Mouse (Mus musculus) embryonic facial prominence, embryonic 13.5 days (tissue): Measurements from ENCODE around the gene Golga3. TPM values are rescaled to one million over a fixed set of nuclear protein-coding genes. Genes with fewer than 3 reads are reported as not detected.

ENCODE experiments used
- ATAC-seq: fragments of 200-750 bp; cut with Nextera tagmentation; 2 replicates; pipeline ENCODE4 v1.8.0; 2017; ENCODE audit warnings: low read depth; ENCODE audit not compliant: insufficient number of reproducible peaks, insufficient read depth, low FRiP score, low TSS enrichment
- H3K27ac ChIP-seq: fragments of 300-500 bp; sonication (generic); 2 replicates; pipeline ENCODE4 v1.5.1; 2015; ENCODE audit warnings: moderate library complexity, mild to moderate bottlenecking, inconsistent platforms
- H3K27me3 ChIP-seq: fragments of 300-500 bp; sonication (generic); 2 replicates; pipeline ENCODE4 v1.6.1; 2015; ENCODE audit warnings: mild to moderate bottlenecking, inconsistent platforms
- H3K36me3 ChIP-seq: fragments of 300-500 bp; sonication (generic); 2 replicates; pipeline ENCODE4 v1.6.1; 2015; ENCODE audit warnings: mild to moderate bottlenecking, inconsistent platforms
- H3K4me1 ChIP-seq: fragments of 300-500 bp; sonication (generic); 2 replicates; pipeline ENCODE4 v1.6.1; 2015; ENCODE audit warnings: inconsistent platforms
- H3K4me2 ChIP-seq: fragments of 300-500 bp; sonication (generic); 2 replicates; pipeline ENCODE4 v1.6.1; 2015; ENCODE audit warnings: moderate library complexity, mild to moderate bottlenecking, inconsistent platforms
- H3K4me3 ChIP-seq: fragments of 300-500 bp; sonication (generic); 2 replicates; pipeline ENCODE4 v1.5.1; 2015; ENCODE audit warnings: mild to moderate bottlenecking, inconsistent platforms
- H3K9ac ChIP-seq: fragments of 300-500 bp; sonication (generic); 2 replicates; pipeline ENCODE4 v1.6.1; 2015; ENCODE audit warnings: mild to moderate bottlenecking, inconsistent platforms
- H3K9me3 ChIP-seq: fragments of 300-500 bp; sonication (generic); 2 replicates; pipeline ENCODE4 v1.6.1; 2016; ENCODE audit warnings: inconsistent platforms
- WGBS: fragments of 180-500 bp; shearing (Covaris S2); methylation state at CpG from one replicate; pipeline ENCODE4 v1.1.7; 2015; ENCODE audit warnings: mixed read lengths; 5-methylcytosine and 5-hydroxymethylcytosine counted together
- polyA plus RNA-seq: library from polyadenylated mRNA; unstranded; fragments of >200 nt; fragmentation: Nextera tagmentation; extraction: Ambion mirVana; gene quantifications from 2 replicates; pipeline ENCODE4 v1.2.1, GENCODE M21; 2015

Gene Golga3
- 25.3 and 25.4 TPM in 2 replicates for polyA plus RNA-seq

DNA sequence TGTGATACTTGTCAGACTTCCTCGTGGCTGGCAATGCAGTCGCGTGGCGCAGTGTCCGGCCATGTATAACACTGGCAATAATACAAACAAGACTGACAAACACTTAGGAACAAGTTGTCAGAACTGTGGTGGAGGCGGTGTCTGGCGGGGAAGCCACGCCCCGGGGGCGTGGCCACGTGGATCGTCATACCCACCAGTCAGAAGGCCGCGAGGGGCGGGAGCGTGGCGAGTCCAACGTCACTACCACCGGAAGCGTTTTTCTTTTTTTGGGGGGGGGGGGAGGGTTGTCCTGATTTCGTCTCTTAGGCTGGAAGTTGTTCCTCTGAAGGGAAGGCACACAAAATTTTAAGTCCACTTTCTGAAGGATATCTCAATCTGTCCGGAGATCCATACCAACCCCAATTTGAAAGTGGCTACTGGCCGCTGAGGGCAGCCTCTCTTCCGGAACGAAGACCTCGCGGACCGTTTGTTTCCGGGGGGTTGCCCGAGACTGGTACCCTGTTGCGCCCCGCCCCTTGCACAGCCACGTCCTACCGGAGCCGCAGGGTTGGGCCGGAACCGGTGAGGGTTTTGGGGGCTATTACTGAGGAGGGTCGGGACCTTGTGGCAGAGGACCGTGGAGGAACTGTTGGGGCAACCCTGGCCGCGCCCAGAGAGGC lies at the start of gene Golga3:
Gene Golga3, plus strand, starts transcription at position 340 of the 659 bp plus-strand sequence.
- H3K27ac ChIP-seq = peak within 1 kb of the TSS; percentile 64
- WGBS = under 1% methylated on average over 41 of the region's 41 CpGs
- peak within 1 kb of the TSS; percentile 81 for H3K4me2 ChIP-seq
- no peaks in the 10 kb centered on the region for H3K9me3 ChIP-seq
- ATAC-seq = peak; percentile 96
- H3K9ac ChIP-seq = peak within 1 kb of the TSS; percentile 96
- H3K27me3 ChIP-seq = no peaks in the 10 kb centered on the region
- H3K36me3 ChIP-seq = peaks cover 6% of the 10 kb centered on the region
- H3K4me3 ChIP-seq = peak within 1 kb of the TSS; percentile 95
- H3K4me1 ChIP-seq = peaks cover 15% of the 10 kb centered on the region

DNA sequence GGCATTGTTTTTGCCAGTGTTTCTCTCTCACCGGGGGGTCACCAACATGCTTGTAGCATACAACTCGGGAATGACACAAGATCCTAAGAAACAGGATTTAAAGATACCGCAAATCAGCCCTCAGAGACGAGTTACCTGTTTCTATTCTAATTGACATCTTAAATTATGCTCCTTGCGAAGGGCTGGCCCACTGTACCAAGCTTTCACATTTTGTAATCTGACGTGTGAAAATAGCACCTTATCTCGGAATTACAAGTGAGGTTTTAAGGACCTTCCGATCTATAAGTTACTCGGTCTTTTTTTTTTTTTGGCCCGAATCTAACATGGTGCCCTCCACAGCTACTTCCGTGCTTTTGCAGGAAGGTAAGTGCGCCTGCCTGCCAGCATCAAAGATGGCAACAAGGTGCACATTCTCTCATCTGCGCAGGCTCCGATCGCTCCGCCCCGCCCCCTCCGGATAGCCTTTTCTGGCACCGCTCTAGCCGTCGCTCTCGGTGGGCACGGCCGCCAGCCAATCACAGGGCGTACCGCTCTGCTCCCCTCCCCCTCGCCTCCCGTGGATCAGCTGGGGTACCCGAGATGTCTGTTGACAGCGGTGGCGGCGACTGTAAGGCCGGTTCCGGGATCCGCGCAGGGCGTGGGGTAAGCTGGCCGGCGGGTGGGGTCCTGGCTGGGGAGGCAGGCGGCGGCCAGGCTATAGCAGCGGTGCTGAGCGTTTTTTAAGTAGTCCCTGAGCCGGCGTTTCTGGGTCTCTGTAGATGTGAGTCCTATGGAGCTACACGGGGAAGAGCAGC lies 41.0 kb upstream of the Golga3 start, which contains the start of gene Chfr:
Gene Chfr, plus strand, starts transcription at position 550 of the 794 bp plus-strand sequence.
- Histone ChIP-seq H3K4me1 (no peaks in the 10 kb centered on the region), H3K4me2 (peak within 1 kb of the TSS; percentile 75), H3K4me3 (peak within 1 kb of the TSS; percentile 89), H3K27me3 (no peaks in the 10 kb centered on the region), H3K9ac (peak within 1 kb of the TSS; percentile 84), H3K9me3 (peaks cover 4% of the 10 kb centered on the region; the same call in 1 of the 2 replicates), H3K36me3 (peaks cover 22% of the 10 kb centered on the region), H3K27ac (peak within 1 kb of the TSS; percentile 75)
- WGBS = 3% methylated on average over 46 of the region's 46 CpGs
- peak; percentile 98 for ATAC-seq

DNA sequence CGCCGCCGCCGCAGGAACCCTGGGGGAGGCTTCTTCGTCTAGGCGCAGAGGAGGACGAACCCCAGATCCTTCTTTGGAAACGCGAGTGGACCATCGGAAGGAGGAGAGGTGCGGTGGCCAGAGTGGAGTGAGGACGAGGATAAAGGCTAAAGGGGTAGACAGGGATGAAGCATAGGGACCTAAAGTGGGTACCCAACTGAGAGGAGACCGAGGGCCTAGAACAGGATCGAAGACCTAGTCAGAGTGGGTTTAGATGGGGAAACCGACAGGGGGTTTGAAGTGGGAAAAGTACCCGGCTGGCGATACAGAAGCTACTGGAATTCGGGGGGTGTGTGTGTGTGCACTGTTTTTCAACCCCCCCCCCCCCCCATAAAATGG lies 40.4 kb upstream of the Golga3 start:
- peak overlapping the region; percentile 75 for H3K4me2 ChIP-seq
- no peaks in the 10 kb centered on the region for H3K9me3 ChIP-seq
- H3K36me3 ChIP-seq = peaks cover 22% of the 10 kb centered on the region
- H3K4me1 ChIP-seq = no peaks in the 10 kb centered on the region
- no peaks in the 10 kb centered on the region for H3K27me3 ChIP-seq
- no peak for ATAC-seq
- H3K4me3 ChIP-seq = peak overlapping the region; percentile 89
- H3K27ac ChIP-seq = peak overlapping the region; percentile 75
- 4% methylated on average over 18 of the region's 18 CpGs for WGBS
- H3K9ac ChIP-seq = peak overlapping the region; percentile 84

DNA sequence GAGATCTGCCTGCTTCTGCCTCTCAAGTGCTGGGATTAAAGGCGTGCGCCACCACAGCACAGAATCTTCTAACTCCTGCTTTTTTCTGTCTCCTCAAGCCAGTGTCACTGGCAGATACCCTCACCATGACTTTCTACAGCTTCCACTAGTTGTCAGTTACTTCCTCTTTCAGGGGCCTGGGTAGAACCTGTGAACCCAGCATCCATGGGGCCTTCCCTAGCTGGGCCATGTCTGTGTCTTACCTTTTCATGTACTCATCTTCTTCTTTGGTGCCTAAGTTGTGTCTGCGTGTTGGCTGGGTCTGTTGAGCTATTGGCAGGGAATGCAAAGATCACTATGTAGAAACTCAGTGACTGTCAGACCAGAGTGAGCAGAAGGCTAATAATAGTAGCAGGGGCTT lies 38.7 kb upstream of the Golga3 start:
- Histone ChIP-seq H3K9me3 (no peaks in the 10 kb centered on the region), H3K27ac (no peak overlapping the region), H3K4me2 (no peak overlapping the region), H3K4me1 (no peaks in the 10 kb centered on the region), H3K4me3 (no peak overlapping the region), H3K27me3 (no peaks in the 10 kb centered on the region), H3K36me3 (peaks cover 36% of the 10 kb centered on the region), H3K9ac (no peak overlapping the region)
- 93% methylated on average over 3 of the region's 3 CpGs for WGBS
- no peak for ATAC-seq

DNA sequence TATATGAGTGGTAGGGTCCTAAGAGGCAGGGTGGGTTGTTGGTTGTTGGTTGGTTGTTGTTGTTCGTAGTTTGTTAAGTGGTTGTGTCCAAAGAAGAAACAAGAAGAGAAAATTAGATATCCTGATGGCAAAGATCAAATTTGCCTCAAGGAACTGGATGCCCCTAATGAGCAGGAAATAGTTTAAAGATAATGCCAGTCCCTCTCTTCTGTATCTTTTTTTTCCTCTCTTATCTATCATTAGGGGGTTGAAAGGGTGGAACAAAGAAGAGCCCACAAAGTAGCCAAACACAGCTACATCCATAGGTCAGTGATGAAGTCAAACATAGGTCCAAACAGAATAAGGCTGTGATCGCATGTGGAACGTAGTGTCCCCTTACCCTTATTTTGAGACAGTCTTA lies 37.2 kb upstream of the Golga3 start:
- Histone ChIP-seq H3K9me3 (no peaks in the 10 kb centered on the region), H3K9ac (no peak overlapping the region), H3K27ac (no peak overlapping the region), H3K4me3 (no peak overlapping the region), H3K4me2 (no peak overlapping the region), H3K4me1 (no peaks in the 10 kb centered on the region), H3K36me3 (peaks cover 49% of the 10 kb centered on the region), H3K27me3 (no peaks in the 10 kb centered on the region)
- no peak for ATAC-seq
- 91% methylated on average over 3 of the region's 3 CpGs for WGBS

DNA sequence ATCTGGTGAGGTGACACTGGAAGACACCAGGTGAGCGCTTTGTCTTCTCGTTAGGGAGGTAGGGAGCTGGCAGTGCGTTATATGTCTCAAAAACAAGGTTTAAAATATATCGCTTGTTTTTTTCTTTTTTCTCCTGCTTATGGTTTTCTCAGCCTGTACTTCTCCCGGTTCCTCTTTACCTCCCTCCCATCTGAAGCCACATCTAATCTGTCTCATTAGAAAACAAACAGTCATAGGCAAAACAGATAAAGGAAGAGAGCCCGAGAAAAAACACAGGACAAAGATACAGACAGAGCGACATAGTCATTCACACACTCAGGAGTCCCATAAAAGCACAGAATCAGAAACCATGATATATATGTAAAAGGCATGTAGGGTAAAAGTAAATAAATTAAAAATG lies 36.1 kb upstream of the Golga3 start:
- Histone ChIP-seq H3K4me1 (no peaks in the 10 kb centered on the region), H3K4me2 (no peak overlapping the region), H3K9ac (no peak overlapping the region), H3K27ac (no peak overlapping the region), H3K27me3 (no peaks in the 10 kb centered on the region), H3K9me3 (no peaks in the 10 kb centered on the region), H3K36me3 (peaks cover 59% of the 10 kb centered on the region), H3K4me3 (no peak overlapping the region)
- ATAC-seq = no peak
- 92% methylated on average over 7 of the region's 7 CpGs for WGBS

DNA sequence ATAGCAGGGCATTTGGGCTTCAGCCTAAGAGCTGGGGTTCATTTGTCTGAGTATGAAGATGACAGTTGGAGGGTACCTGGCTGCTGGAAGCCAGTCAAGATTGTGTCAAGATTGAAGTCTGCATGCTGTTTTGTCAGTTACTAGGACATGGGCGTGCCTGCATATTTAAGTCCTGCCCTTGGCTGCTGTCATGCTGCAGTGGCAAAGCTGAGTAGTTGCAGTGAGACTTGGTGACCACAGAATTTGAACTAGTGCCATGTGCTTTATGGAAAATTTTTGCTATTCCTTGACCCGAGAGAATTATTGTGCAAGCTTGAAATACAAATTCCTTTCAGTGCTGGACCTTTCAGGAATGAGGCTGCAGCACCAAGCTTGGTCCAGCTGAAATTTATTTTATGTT lies 34.2 kb upstream of the Golga3 start:
- Histone ChIP-seq H3K9ac (no peak overlapping the region), H3K4me2 (no peak overlapping the region), H3K27ac (no peak overlapping the region), H3K4me3 (no peak overlapping the region), H3K9me3 (no peaks in the 10 kb centered on the region), H3K4me1 (no peaks in the 10 kb centered on the region), H3K27me3 (no peaks in the 10 kb centered on the region), H3K36me3 (peaks cover 76% of the 10 kb centered on the region)
- WGBS = 88% methylated on average over 2 of the region's 2 CpGs
- ATAC-seq = no peak

DNA sequence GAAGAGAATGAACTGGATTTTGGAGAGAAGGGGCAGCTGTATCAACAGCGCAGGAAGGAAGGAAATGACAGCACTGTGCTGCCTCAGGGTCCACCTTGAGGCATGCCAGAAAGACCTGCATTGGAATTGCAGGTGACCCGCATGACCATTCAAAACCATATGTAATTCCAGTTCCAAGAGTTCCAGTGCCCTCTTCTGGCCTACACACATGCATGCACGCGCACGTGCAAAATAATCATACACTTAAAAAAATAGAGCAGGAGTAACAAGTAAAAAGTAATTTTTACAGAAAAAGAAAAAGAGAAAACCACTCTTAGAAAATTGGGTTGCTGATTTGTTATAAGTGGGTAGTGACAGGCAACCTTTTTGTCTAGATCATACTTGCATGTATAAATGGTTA lies 33.5 kb upstream of the Golga3 start:
- no peak overlapping the region for H3K4me2 ChIP-seq
- H3K27me3 ChIP-seq = no peaks in the 10 kb centered on the region
- no peaks in the 10 kb centered on the region for H3K9me3 ChIP-seq
- H3K36me3 ChIP-seq = peaks cover 79% of the 10 kb centered on the region
- no peaks in the 10 kb centered on the region for H3K4me1 ChIP-seq
- ATAC-seq = no peak
- H3K4me3 ChIP-seq = no peak overlapping the region
- no peak overlapping the region for H3K27ac ChIP-seq
- WGBS = 89% methylated on average over 5 of the region's 5 CpGs
- H3K9ac ChIP-seq = no peak overlapping the region

DNA sequence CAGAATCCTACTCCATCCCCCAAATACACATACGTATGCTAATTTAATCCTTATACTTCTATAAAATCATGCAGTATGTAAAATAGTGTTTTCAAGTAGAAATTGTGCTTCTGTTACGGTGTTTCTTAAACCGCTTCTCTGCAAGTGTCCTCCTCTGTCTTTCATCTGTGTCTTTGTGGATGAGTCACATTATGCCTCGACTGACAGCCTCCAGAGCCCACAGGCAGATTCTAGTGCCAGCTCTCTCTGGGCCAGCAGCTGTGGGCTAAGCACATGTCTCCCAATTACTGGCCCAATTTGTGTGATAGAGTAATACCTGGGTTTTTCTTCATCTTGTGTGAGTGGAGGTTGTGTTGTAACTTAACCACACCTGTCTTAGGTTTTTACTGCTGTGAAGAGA lies 7.1 kb upstream of the Golga3 start:
- H3K27ac ChIP-seq = no peak overlapping the region
- 90% methylated on average over 4 of the region's 4 CpGs for WGBS
- H3K9ac ChIP-seq = no peak overlapping the region
- H3K36me3 ChIP-seq = peaks cover 65% of the 10 kb centered on the region
- H3K4me3 ChIP-seq = no peak overlapping the region
- no peaks in the 10 kb centered on the region for H3K9me3 ChIP-seq
- no peak for ATAC-seq
- no peak overlapping the region for H3K4me2 ChIP-seq
- H3K4me1 ChIP-seq = no peaks in the 10 kb centered on the region
- no peaks in the 10 kb centered on the region for H3K27me3 ChIP-seq

DNA sequence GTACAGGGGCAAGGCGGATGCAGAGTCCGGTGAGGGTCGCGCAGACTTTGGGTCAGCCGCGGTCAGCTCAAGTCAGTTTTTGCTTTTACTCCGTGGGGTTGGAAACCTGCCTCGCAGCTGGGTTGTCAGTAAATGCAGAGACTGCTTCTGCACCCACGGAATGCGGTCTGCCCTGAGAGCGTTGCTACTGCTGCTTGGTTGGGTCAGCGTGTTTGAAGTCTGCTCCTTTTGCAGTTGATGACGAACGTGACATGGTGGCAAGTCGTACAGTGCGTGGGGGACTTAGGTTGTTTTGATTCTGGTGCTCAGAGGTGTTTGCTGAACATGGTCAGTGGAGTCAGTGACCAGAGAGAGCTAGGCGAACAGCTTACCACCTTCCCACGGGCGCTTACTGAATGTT lies 520 bp downstream of the Golga3 start:
- Histone ChIP-seq H3K27ac (peak overlapping the region; percentile 64), H3K9me3 (no peaks in the 10 kb centered on the region), H3K27me3 (no peaks in the 10 kb centered on the region), H3K4me3 (peak overlapping the region; percentile 95), H3K36me3 (peaks cover 8% of the 10 kb centered on the region), H3K4me1 (peaks cover 15% of the 10 kb centered on the region), H3K9ac (peak overlapping the region; percentile 96), H3K4me2 (peak overlapping the region; percentile 81)
- 3% methylated on average over 19 of the region's 19 CpGs for WGBS
- ATAC-seq = peak; percentile 54

DNA sequence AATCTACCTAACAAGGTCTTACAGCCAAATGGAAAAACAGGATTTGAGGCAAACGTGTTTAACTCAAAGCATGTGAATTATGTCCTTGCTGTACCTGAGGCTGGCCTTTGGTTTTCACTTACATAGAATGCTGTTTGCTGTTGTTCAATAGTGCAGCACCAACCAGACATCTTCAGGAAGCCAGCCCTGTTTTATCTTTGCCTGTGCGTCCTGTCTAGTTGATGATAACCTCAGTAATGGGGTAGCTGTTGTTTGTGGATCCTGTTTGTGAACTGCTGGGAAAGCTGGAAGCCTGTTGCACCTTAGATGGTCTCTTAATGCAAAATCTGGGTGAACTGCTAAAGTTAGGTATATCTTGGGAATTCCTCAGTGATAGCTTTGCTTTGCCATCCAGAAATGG lies 2.1 kb downstream of the Golga3 start:
- ATAC-seq = no peak
- Histone ChIP-seq H3K36me3 (peaks cover 17% of the 10 kb centered on the region), H3K27me3 (no peaks in the 10 kb centered on the region), H3K4me2 (no peak overlapping the region), H3K27ac (no peak overlapping the region), H3K4me1 (peaks cover 15% of the 10 kb centered on the region), H3K9me3 (no peaks in the 10 kb centered on the region), H3K4me3 (no peak overlapping the region), H3K9ac (no peak overlapping the region)
- 92% methylated on average over 2 of the region's 2 CpGs for WGBS

DNA sequence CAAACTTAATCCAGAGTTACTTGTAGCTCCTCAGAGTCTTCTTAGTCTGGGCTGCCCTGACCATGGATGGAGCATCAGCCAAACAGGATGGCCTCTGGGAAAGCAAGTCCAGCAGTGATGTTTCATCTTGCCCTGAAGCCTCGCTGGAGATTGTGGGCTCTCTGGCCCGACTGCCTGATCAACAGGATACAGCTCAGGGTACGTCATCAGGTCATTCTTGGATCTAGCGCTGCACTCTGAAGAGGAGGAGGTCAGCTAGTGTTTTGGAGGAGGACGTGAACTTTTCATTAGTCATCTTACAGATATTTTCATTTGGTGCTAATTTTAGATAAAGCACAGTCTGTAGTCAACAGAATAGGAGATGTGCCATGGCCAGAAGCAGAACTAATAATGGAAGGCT lies 5.2 kb downstream of the Golga3 start:
- Histone ChIP-seq H3K4me1 (peaks cover 12% of the 10 kb centered on the region), H3K4me3 (no peak overlapping the region), H3K36me3 (peaks cover 42% of the 10 kb centered on the region), H3K9me3 (no peaks in the 10 kb centered on the region), H3K27me3 (no peaks in the 10 kb centered on the region), H3K27ac (no peak overlapping the region), H3K4me2 (no peak overlapping the region), H3K9ac (no peak overlapping the region)
- ATAC-seq = no peak
- 92% methylated on average over 5 of the region's 5 CpGs for WGBS
